Mouse (Mus musculus) embryonic facial prominence, embryonic 12.5 days (tissue): ENCODE results near the gene Gm20816. TPM values are rescaled to one million over a fixed set of nuclear protein-coding genes. Genes with fewer than 3 reads are reported as not detected.
"Not testable (repeated sequence)": the region's sequence is repeated elsewhere in the genome, so short reads cannot be mapped to it uniquely, and the experiment has no call there.

ENCODE experiments used
- ATAC-seq: fragments of 200-750 bp; cut with Nextera tagmentation; 2 replicates; pipeline ENCODE4 v1.8.0; 2017; ENCODE audit not compliant: insufficient number of reproducible peaks, insufficient read depth, low FRiP score, low TSS enrichment
- H3K27ac ChIP-seq: fragments of 300-500 bp; sonication (generic); 2 replicates; pipeline ENCODE4 v1.5.1; 2016; ENCODE audit warnings: mild to moderate bottlenecking
- H3K27me3 ChIP-seq: fragments of 300-500 bp; sonication (generic); 2 replicates; pipeline ENCODE4 v1.6.1; 2016; ENCODE audit warnings: mild to moderate bottlenecking, moderate library complexity
- H3K36me3 ChIP-seq: fragments of 300-500 bp; sonication (generic); 2 replicates; pipeline ENCODE4 v1.6.1; 2016; ENCODE audit warnings: mild to moderate bottlenecking
- H3K4me1 ChIP-seq: fragments of 300-500 bp; sonication (generic); 2 replicates; pipeline ENCODE4 v1.6.1; 2016
- H3K4me2 ChIP-seq: fragments of 300-500 bp; sonication (generic); replicated peaks from 2 replicates; pipeline ENCODE4 v1.6.1; 2016; ENCODE audit warnings: mild to moderate bottlenecking, moderate library complexity
- H3K4me3 ChIP-seq: fragments of 300-500 bp; sonication (generic); 2 replicates; pipeline ENCODE4 v1.5.1; 2016; ENCODE audit warnings: mild to moderate bottlenecking
- H3K9ac ChIP-seq: fragments of 300-500 bp; sonication (generic); 2 replicates; pipeline ENCODE4 v1.6.1; 2016; ENCODE audit warnings: mild to moderate bottlenecking, moderate library complexity
- H3K9me3 ChIP-seq: fragments of 300-500 bp; sonication (generic); 2 replicates; pipeline ENCODE4 v1.6.1; 2016; ENCODE audit warnings: mild to moderate bottlenecking, moderate library complexity
- WGBS: fragments of 180-500 bp; shearing (Covaris S2); methylation state at CpG from one replicate; pipeline ENCODE4 v1.1.7; 2016; 5-methylcytosine and 5-hydroxymethylcytosine counted together
- polyA plus RNA-seq: library from polyadenylated mRNA; unstranded; fragments of >200 nt; fragmentation: Nextera tagmentation; extraction: Ambion mirVana; gene quantifications from 2 replicates; pipeline ENCODE4 v1.2.1, GENCODE M21; 2016

Gm20816 gene
- polyA plus RNA-seq, result not detected in 2 replicates

DNA sequence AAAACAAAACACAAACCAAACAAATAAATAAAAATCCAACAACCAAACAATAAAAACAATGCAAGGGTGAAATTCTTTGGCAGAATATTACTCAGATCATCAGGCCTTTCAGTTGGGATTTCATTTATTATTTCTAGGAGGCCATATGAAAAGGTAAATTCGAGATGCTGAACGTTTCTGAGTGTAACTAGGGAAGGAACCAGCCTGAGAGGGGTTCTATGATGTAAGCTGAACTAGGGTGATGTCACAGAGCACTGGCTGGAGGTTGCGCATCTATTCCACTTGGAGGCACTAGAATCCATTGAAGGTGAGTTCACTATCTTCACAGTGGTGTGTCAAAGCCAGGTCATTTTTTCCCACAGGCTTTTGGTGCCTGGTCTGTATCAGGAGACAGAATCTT lies at the start of gene Gm20816:
TSS of gene Gm20816 (plus strand) at position 301 of the 400 bp plus-strand sequence.
- no CpG with 5 or more reads among the region's 3 CpGs for WGBS
- H3K4me3 ChIP-seq, ATAC-seq: not testable (repeated sequence)

More for the DNA sequence above, at the start of gene Gm20816:
- not testable (repeated sequence) for H3K27ac ChIP-seq, H3K4me1 ChIP-seq, H3K9me3 ChIP-seq, H3K27me3 ChIP-seq, H3K4me2 ChIP-seq, H3K36me3 ChIP-seq, H3K9ac ChIP-seq

Other genes starting within 250 kb of the Gm20816 start
- gene Gm20937, start 243.1 kb upstream of the Gm20816 start, polyA plus RNA-seq, result not detected in 2 replicates